Mouse (Mus musculus) adrenal gland, adult 2 months (tissue): ENCODE results near the gene Rps16. TPM values are rescaled to one million over a fixed set of nuclear protein-coding genes. Genes with fewer than 3 reads are reported as not detected.

Source experiments
- DNase-seq: peaks from one replicate; pipeline ENCODE4 v3.0.0; 2021
- polyA plus RNA-seq: library from polyadenylated mRNA; depleted of rRNA; stranded (reverse); fragments of >200 nt; gene quantifications from 2 replicates; pipeline ENCODE4 v1.2.3, GENCODE M21; 2012
- total RNA-seq, 2 experiments: library from RNA; stranded (reverse); gene quantifications; 2 replicates each; pipeline ENCODE4 v1.2.3; 2021

Gene Rps16
- total and polyA plus RNA-seq, 3 experiments, result 555 to 1,085 (median 895) TPM

DNA sequence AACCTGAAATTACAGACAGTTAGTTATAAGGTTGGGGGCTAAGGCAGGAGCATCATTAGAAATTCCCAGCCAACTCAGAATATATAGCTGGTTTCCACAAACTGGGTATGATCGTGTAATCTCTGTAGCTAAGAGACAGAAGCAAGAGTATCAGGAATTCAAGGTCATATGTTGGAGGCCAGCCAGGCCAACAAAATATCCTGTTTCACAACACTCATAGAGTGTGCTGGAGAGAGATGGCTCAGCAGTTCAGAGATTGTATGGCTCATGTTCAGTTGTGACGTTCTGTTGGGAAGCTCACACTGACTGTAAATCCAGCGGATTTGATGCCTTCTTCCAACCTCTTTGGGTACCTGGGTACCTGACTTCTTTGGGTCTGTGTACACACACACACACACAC is 2.7 kb upstream of the Rps16 start:
- DNase-seq, result peak; percentile 83

DNA sequence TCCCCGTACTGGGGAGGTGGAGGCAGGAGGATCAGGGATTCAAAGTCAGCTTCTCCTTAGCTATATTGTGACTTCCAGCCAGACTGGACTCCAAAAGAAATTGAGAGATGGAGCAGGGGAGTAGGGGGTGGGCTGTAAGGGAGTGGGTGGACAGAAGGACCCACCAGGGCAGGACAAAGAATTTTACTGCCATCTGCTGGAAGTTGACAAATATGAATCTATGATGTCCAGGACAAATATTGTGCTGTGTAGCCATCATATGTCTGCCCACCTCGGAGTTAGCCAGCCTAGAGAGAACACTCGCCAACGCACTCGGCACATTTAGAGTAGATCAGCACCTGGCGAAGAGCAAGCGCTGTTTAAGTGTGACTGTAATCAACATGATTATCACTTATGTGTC is 1.9 kb upstream of the Rps16 start:
- no peak for DNase-seq

DNA sequence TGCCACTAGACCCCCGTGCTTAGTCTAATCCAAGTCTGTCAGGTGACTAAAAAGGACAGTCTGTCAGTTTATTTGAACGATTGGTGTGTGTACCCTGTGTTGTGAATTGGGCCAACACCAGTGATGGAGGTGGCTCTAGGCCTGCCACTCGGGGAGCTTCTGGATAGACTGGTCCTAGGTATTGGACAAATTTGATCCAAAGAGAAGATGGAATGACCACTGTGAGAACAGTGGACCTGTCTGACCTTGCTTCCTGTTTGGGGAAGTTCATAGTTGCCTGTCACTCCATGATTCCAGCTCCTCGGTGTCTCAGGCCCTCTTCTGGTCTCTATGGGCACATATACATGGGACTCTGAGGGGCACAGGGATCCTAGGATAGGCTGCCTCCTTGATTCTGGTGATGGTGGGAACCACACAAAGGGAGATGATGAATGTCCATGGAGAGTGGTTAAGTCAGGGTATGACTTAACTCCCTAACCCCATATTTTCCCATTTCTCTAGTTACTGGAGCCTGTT is 1.3 kb downstream of the Rps16 start:
- no peak for DNase-seq

DNA sequence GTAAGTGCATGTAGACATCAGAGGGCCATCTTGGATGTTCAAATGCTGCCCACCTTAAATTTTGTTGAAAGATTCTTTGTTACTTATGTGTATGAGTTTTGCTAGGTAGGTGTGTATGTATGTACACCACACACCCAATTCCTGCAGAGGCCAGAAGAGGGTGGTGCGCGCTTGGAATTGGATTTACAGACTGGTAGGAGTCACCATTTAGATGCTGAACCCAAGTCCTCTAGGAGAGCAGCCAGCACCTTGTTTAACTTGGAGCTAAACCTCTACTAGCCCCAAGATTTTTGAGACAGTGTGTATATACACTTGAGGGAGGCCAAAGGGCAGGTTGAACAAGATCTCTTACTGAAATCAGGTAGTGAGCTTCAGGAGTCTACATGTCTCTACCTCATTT is 2.8 kb downstream of the Rps16 start:
- no peak for DNase-seq

DNA sequence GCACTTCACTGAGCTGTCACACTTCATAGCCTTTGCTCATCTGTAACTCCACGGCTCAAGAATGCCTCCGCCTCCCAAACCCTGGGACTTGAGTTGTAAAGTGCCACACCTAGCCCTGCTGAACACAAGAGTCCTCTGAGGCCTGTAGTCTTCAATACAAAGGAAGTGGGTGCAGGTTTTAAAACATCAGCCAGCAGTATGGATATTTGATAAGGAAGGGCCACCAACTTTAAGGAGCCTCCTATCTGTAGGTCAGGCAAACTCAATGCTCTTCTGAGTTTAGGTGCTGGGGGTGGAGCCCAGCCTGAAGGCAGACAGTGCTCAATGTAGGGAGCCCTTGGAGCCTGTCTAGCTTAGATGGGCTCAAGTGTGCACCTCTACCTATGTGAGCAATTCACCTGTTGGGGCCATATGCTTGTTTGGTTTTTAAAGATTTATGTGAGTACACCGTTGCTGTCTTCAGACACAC is 3.7 kb downstream of the Rps16 start:
- DNase-seq, result no peak

DNA sequence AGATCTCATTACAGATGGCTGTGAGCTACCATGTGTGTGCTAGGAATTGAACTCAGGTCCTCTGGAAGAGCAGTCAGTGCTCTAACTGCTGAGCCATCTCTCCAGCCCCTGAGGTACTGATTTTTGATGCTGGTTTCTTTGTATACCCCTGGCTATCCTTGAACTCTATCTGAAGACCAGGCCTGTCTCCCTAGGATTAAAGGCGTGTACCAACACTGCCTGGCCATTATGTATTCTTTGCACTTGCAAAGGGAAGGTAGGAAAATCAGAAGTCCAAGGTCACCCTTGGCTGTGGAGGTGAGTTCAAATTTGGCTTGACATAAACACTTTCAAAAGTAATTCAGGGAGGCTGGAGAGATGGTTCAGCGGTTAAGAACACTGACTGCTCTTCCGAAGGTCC is 4.1 kb downstream of the Rps16 start:
- DNase-seq, result no peak

DNA sequence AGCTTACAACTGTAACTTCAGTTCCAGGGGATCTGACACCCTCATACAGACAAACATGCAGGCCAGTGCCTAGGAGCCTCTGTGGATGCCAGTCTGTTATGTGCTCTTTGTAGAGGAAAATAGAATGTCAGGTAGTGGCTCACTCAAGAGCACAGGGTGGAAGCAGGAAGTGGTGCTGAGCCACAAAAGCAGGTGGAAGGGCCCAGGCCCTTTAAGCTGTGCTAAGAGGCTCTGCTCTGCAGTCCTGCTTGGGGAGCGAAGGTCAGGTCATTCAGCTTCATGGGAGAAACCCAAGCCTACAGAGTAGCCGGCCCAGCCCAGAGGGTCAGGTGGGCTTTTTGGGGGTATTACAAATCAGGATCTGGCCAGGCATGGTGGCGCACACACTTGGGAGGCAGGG is 4.8 kb downstream of the Rps16 start:
- no peak for DNase-seq

DNA sequence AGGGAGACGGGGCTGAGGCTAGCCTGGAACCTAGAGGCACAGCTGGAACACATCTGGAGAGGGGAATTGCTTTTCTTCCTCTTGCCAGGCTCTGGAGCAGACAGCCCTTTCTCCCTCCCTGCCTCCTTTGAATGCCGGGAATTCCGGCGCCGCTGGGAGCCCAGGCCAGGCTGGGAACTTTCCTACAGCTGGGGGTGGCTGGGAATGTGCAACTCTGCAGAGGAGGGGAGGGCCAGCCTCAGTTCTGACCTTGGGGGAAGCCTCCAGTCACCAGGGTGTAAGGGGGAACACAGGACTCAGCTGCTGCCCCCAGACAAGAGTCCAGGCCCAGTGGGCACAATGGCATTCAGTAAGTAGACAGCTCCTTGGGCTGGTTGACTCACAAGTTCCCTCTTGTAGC is 6.5 kb downstream of the Rps16 start:
- peak; percentile 58 for DNase-seq

DNA sequence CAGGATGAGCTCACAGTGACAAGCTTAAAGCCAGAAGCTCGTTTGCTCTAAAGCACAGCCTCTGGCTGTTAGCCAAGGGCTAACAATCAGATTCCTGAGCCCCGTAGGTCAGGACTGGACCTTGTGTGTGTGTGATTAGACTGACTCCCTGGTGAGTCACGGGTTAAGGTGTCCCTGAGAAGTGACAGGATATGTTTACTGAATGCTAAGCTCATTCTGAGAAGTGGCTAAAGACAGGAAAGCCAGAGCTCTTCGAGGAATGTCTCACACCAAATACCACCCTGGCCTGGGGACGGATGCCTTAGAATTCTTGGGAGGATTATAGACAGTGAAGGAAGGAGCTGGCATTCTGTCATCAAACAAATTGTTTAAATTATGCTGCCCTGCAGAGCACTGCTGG is 7.5 kb downstream of the Rps16 start:
- DNase-seq, result peak; percentile 70

DNA sequence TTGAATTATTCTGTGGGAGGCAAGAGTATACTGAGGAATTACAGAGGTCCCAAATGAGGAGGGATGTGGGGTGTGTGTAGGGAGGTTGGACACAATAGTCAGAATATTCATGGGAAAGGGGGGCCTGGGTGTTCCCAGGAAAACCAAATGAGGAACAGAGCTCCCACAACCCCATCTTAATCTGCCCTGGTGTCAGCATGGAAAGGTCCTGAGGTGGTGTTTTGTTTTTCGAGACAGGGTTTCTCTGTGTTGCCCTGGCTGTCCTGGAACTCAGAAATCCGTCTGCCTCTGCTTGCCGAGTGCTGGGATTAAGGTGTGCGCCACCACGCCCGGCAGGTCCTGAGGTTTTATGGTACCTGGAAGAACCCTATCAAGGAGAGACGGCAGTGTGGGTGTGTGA is 8.0 kb downstream of the Rps16 start:
- DNase-seq, result no peak

DNA sequence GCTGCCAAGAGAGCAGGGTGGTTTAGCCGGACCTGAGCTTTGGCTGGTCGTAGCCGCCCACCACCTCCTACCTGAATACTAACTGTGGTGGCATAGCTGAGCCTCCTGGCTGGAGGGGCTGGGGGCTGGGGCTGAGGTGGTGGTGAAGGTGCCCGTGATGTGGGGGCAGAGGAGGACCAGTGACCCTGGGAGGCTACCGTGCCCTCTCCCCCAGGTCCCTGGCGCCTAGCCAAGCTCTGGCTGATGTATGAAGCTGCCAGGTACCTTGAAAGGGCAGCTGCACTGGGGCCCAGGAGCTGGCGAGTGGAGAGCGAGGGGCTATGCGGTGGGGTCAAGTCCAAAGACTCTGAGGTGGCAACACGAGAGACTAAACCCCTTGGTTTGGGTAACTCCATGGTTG is 9.4 kb downstream of the Rps16 start:
- no peak for DNase-seq

DNA sequence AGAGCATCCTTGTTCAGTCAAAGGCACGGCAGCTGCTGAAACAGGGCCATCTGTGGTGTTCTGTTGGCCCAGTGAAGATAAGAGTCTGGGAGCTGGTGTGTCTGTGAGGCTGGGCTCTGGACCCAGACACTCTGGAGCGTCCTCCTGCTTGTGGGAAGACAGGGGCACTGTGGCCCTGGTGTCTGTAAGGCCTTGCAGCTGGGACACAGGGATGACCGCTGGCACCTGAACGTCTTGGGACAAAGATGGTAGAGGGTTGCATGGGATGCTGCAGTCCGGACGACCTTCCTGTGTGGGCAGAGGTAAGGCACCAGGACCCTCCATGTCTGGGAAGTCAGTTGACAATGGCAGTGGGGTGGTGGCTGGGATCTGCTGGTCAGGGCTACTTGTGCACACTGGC is 9.8 kb downstream of the Rps16 start:
- DNase-seq, result no peak

DNA sequence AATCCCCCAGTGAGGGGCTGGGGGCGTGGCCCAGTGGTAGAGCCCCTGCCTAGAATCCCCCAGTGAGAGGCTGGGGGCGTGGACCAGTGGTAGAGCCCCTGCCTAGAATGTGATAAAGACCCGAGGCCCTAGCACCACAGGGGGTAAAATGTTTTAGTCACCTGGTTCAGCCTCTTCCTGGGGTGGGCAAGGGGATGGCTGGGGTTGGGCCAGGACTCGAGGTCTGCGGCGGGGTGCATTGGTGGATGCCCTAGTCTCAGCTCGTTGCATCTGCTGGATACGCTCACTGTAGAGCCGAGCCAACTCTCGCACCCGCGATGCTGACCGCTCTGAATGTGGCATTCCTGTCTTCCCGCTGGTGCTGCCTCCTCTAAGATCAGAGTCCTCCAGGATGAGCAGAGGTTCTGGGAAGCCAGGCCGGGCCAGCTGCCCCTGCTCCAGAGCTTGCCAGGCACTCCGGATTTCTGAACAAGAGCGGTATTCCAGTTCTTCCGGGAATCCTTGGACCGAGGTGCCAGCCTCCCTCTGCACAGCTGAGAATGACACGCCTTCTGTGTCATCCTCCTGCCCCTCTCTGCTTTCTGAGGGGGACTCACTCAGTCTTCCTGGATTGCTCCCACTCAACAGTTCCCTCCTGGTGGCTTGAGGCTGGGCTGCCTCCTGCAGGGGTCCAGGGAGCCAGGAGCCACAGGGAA is 11.3 kb downstream of the Rps16 start:
- DNase-seq, result no peak

DNA sequence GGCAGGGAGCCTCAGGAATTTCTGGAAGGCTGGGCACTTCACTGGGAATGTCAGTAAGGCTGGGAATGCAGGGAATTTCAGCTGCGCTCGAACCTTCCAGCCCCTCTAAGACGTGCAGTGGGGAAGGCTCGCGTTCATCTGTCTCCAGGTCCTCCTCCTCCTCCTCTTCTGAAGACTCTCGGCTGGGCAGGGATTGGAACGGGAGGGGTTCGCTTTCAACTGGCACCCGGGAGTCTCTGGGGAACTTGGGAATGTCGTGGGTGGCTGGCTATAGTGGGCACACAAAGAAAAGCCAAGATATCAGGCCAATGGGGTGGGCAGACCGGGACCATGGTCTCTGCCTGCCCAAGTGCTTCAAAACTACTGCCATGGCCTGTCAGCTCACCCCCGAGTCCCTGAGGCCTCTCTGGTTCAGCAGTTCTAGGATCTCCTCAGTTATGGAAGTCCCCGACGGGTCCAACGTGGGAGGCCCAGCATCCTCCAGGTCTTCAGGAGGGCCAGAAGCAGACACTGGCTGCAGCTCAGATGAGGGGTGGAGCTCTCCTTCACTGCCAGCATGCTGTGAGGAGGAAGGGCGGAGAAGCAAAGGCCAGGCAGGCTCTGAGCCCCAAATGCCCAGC is 12.1 kb downstream of the Rps16 start:
- DNase-seq, result no peak

DNA sequence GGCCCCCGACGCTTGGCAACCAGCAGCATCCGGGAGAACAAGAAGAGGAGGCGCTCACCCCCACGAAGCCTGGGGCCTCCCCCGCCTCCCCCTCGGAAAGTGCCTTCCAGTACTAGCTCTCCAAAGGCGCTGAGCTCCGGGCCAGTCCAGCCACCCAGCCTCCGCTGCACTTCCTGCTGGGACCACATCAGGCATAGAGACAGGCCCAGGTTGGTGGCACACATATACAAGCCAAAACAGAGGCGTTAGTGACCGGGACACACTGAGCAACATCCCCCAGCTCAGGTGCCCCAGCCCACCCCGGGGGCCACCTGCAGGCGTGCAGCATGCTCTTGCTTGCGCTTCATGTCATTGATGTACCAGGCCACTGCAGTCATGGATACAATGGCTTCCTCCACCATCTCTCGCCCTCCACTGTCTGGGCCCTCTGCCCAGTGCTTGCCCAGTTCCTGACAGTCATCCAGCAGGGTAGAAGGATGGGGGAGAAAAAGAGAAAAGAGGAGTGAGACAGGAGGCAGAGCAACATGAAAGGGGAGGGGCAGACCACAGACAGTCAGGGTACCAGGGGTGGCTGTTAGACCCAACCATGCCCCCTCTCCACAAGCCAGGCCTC is 17.3 kb downstream of the Rps16 start:
- DNase-seq, result no peak

DNA sequence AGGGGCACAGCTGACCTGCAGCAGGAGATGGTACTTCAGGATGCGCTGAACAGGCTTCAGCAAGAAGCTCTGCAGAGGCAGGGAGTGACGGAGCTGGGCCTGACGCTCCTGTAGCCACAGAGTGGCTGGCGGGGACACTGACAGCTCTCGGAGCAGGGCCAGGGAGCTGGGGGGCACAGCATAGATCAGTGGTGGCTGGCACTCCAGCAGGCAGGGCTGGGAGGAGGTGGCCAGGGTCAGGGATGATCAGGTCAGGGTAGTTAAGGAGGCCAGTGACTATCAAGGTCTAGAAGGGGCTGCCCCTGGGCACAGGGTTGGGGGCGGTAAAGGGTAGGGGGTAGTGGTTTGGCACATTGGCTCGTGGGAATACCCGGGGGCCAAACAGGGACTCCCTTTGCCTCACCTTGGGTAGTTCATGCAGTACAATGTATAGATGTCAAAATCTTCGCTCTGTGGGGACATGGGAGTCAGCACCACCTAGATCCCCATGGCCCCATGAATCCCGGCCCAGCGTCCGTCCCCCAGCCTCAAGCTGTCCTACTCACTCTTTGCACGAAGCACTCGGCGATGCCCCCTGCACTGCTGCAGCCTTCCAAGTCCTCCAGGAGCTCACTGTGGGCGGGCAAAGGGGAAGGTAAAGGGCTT is 17.9 kb downstream of the Rps16 start:
- DNase-seq, result no peak

DNA sequence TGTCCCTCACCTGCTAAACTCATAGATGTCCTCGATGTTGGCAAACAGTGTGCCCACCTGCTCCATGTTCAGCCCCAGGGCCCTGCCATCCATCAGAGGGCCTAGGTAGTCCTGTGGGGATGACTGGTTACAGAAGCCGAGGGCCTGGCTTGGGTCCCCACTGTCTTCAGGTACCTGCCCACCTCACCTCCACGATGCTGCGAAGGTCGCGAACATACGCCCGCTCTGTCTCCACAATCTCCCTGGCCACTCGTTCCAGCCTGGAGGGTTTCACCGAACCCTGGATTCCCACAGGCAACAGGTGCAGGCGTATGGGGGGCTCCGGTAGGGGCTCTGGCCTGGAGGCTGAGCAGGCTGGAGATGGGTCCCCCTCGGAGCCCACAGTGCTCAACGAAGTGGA is 19.6 kb downstream of the Rps16 start:
- no peak for DNase-seq

DNA sequence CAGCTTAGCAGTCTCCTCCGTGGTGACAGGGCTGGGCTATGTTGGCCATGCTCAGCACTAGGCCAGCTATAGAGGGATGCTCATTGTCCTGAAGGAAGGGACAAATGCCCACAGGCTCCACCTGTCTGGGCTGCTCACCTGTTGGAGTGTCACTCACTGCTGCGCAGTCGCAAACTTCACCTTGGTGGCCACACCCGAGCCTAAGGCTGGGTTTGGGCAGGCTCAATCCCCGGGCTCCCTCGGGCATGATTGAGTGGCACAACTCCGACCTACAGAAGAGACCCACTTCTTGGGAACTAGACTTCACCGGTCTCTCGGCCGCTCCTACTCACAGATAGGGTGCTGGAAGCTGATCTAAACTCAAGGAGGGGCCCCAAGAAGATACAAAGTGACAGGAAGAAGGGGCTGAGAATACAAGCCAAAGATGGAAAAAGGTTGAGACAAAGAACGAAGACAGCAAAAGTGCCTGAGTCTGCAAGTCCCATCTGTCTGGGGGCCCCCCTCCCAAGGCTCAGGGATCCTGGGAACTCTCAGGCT is 20.6 kb downstream of the Rps16 start:
- no peak for DNase-seq

DNA sequence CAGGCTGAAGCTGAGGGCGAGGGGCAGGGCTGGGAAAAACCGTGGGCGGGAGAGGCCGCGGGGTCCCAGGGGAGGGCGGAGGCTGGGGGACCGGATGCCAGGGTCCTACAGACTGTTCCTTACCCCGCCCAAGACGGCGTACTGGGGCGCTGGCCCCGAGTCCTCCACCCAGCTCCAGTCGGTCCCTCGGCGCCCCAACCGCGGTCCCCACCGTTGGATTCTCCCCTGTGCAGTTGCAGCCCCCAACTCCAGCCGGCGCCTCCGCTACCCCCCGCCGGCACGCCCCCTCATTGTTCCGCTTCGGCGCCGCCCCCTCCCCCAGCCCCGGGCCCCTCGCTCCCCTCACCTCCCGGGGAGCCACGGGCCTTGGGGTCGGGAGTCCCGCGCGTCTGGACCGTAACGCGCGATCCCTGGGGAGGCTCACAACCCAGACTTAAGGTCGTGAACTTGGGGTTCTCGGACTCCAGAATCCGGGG is 21.1 kb downstream of the Rps16 start:
- peak; percentile 68 for DNase-seq

DNA sequence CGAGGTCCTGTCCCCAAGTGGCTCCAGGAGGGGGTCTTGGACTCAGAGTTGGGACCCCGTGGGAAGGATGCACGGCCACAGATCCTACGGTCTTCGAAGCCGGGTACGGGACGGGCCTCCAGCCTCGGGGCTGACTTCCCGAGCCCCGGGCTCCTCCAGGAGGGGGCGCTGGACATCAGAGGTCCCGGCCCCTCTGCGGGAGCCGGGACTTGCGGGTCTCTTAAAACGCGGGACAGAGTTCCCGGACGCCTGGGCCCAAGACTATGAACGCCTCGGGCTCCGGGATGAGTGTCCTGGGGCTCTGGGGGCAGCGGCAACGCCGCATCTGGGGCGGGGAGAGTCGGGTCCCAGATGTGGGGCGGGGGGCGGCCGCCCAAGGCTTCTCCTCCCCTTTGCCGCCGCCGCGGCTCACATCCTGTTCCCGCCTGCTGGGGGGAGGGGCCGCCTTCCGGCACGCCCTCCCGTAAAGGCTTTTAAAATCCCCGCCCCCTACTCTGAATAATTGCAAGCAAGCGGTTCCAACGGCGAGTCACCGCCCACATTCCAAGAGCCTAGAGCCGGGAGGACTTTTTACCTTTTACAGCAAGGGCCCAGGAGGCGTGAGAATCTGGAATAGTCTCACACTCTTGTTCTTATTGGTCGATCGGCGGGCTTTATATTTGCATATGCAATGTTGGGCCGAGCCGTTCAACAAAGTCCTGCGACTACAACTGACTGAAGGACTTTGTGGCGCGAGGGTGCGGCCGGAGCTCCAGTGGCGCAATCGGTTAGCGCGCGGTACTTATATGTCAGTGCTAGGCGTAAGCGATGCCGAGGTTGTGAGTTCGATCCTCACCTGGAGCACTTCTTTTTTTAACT is 22.0 kb downstream of the Rps16 start, which contains the start of gene Plekhg2:
Gene Plekhg2, minus strand, starts transcription at position 349 of the 858 bp plus-strand sequence.
- peak; percentile 98 for DNase-seq

DNA sequence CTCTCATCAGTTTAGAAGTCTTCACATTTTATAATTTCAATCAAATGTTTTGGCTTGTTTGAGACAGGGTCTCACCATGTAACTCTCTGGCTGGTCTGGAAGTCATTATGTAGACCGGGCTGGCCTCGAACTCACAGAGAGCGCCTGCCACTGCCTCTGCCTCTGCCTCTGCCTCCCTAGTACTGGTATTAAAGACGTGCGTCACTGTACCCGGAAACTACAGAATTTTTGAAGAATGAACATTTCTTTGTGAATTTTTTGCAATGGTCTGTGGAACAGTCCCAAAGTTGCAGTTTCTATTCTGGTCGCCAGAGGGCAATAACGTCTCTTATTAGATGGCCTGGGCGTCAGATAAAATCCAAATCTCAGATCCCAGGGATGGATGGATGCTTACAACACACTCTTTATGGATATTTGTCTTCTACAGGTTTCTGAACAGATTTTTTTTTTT is 22.7 kb downstream of the Rps16 start:
- peak; percentile 78 for DNase-seq
